Mouse (Mus musculus) MEL (cell line): ENCODE measurements at regions not wholly inside any gene's neighbourhood (a gene's known extent, or its start where the extent isn't known, plus 50 kb on each side); places are given as distances from the start of the nearest gene placed in this dataset.

ENCODE experiments used
- DNase-seq: peaks from one replicate; pipeline ENCODE4 v3.0.0; 2011; ENCODE audit warnings: low read depth, low spot score
- H3K27ac ChIP-seq: 2 replicates; pipeline ENCODE4 v1.5.1; 2012; ENCODE audit warnings: low read depth, mild to moderate bottlenecking, control low read depth, low read length, moderate library complexity; ENCODE audit not compliant: control insufficient read depth
- H3K27me3 ChIP-seq, 2 experiments: fragments of 150-350 bp in 1 of 2; sonication (generic) in 1 of 2; 2 replicates each; pipeline ENCODE4 v1.6.1; 2012; ENCODE audit warnings: low read length in 2 of 2, mild to moderate bottlenecking in 2 of 2, improper control_type of control experiment in 1 of 2, moderate library complexity in 1 of 2; ENCODE audit not compliant: insufficient read depth in 2 of 2, control insufficient read depth in 1 of 2
- H3K36me3 ChIP-seq, 2 experiments: 2 replicates each; pipeline ENCODE4 v1.6.1; 2012 to 2014; ENCODE audit warnings: low read length in 2 of 2, improper control_type of control experiment in 1 of 2, inconsistent platforms in 1 of 2, mild to moderate bottlenecking in 1 of 2; ENCODE audit not compliant: insufficient read depth in 2 of 2, control insufficient read depth in 1 of 2
- H3K4me1 ChIP-seq, 2 experiments: fragments of 150-350 bp in 1 of 2; sonication (generic) in 1 of 2; 2 replicates each; pipeline ENCODE4 v1.6.1; 2012; ENCODE audit warnings: low read length in 2 of 2, improper control_type of control experiment in 1 of 2, mild to moderate bottlenecking in 1 of 2; ENCODE audit not compliant: insufficient read depth in 2 of 2, control insufficient read depth in 1 of 2
- H3K4me3 ChIP-seq, 2 experiments: fragments of 150-350 bp in 1 of 2; sonication (generic) in 1 of 2; 2 replicates each; pipeline ENCODE4 v1.5.1; 2012; ENCODE audit warnings: low read depth in 2 of 2, low read length in 2 of 2, mild to moderate bottlenecking in 2 of 2, moderate library complexity in 2 of 2, control low read depth in 1 of 2, improper control_type of control experiment in 1 of 2; ENCODE audit not compliant: control insufficient read depth in 1 of 2, insufficient read depth in 1 of 2
- H3K79me2 ChIP-seq: 2 replicates; pipeline ENCODE4 v1.6.1; 2012; ENCODE audit warnings: mild to moderate bottlenecking, low read length, moderate library complexity; ENCODE audit not compliant: control insufficient read depth, poor library complexity, insufficient read depth
- H3K9ac ChIP-seq: 2 replicates; pipeline ENCODE4 v1.6.1; 2012; ENCODE audit warnings: low read depth, mild to moderate bottlenecking, control low read depth, low read length, moderate library complexity; ENCODE audit not compliant: control insufficient read depth, poor library complexity, severe bottlenecking
- H3K9me3 ChIP-seq: fragments of 150-350 bp; sonication (generic); replicated peaks from 2 replicates; pipeline ENCODE4 v1.6.1; 2012; ENCODE audit warnings: mild to moderate bottlenecking, low read length, improper control_type of control experiment, moderate library complexity; ENCODE audit not compliant: insufficient read depth
- BHLHE40 ChIP-seq: IDR thresholded peaks from 2 replicates; pipeline ENCODE4 v1.6.1; 2012; ENCODE audit warnings: low read depth, mild to moderate bottlenecking, inconsistent platforms, low read length, improper control_type of control experiment, borderline replicate concordance
- E2F4 ChIP-seq: IDR thresholded peaks from 2 replicates; pipeline ENCODE4 v1.6.1; 2011; ENCODE audit warnings: low read depth, low read length, improper control_type of control experiment, borderline replicate concordance
- ETS1 ChIP-seq: IDR thresholded peaks from 2 replicates; pipeline ENCODE4 v1.6.1; 2012; ENCODE audit warnings: low read depth, mild to moderate bottlenecking, inconsistent platforms, low read length, improper control_type of control experiment, moderate library complexity
- GABPA ChIP-seq: IDR thresholded peaks from 2 replicates; pipeline ENCODE4 v1.6.1; 2012; ENCODE audit warnings: low read depth, mild to moderate bottlenecking, inconsistent platforms, low read length, improper control_type of control experiment, moderate library complexity
- GATA1 ChIP-seq: IDR thresholded peaks from 2 replicates; pipeline ENCODE4 v1.6.1; 2011; ENCODE audit warnings: low read depth, low read length, improper control_type of control experiment
- HCFC1 ChIP-seq: IDR thresholded peaks from 2 replicates; pipeline ENCODE4 v1.6.1; 2012; ENCODE audit warnings: low read depth, mild to moderate bottlenecking, inconsistent platforms, low read length, improper control_type of control experiment, moderate library complexity
- JUND ChIP-seq: IDR thresholded peaks from 2 replicates; pipeline ENCODE4 v1.6.1; 2011; ENCODE audit warnings: low read depth, mild to moderate bottlenecking, improper control_type of control experiment, low read length
- KAT2A ChIP-seq: conservative IDR thresholded peaks from 2 replicates; pipeline ENCODE4 v1.6.1; 2012; ENCODE audit warnings: low read depth, low read length, improper control_type of control experiment, inconsistent platforms
- MAFK ChIP-seq: IDR thresholded peaks from 2 replicates; pipeline ENCODE4 v1.6.1; 2011; ENCODE audit warnings: low read depth, mild to moderate bottlenecking, low read length, improper control_type of control experiment, borderline replicate concordance
- MAX ChIP-seq: IDR thresholded peaks from 2 replicates; pipeline ENCODE4 v1.6.1; 2011; ENCODE audit warnings: low read length, improper control_type of control experiment
- MEF2A ChIP-seq: IDR thresholded peaks from 2 replicates; pipeline ENCODE4 v1.6.1; 2014; ENCODE audit warnings: low read depth, mild to moderate bottlenecking, inconsistent platforms, low read length, improper control_type of control experiment; ENCODE audit not compliant: poor library complexity, insufficient replicate concordance, severe bottlenecking; ENCODE audit errors: extremely low read depth
- MXI1 ChIP-seq: IDR thresholded peaks from 2 replicates; pipeline ENCODE4 v1.6.1; 2011; ENCODE audit warnings: mild to moderate bottlenecking, low read depth, low read length, improper control_type of control experiment
- NELFE ChIP-seq: IDR thresholded peaks from 2 replicates; pipeline ENCODE4 v1.6.1; 2011; ENCODE audit warnings: low read depth, low read length, improper control_type of control experiment
- NRF1 ChIP-seq: IDR thresholded peaks from 2 replicates; pipeline ENCODE4 v1.6.1; 2014; ENCODE audit warnings: low read depth, mild to moderate bottlenecking, inconsistent platforms, low read length, improper control_type of control experiment, moderate library complexity; ENCODE audit not compliant: poor library complexity, insufficient read depth, severe bottlenecking
- POLR2AphosphoS5 ChIP-seq: IDR thresholded peaks from 2 replicates; pipeline ENCODE4 v1.6.1; 2012; ENCODE audit warnings: low read depth, borderline replicate concordance, mild to moderate bottlenecking, inconsistent platforms, low read length, moderate library complexity, mixed read lengths
- RCOR1 ChIP-seq: IDR thresholded peaks from 2 replicates; pipeline ENCODE4 v1.6.1; 2012; ENCODE audit warnings: low read depth, mild to moderate bottlenecking, inconsistent platforms, low read length, improper control_type of control experiment
- TAL1 ChIP-seq: IDR thresholded peaks from 2 replicates; pipeline ENCODE4 v1.6.1; 2012; ENCODE audit warnings: mild to moderate bottlenecking, inconsistent platforms, low read length, moderate library complexity, mixed read lengths
- TBP ChIP-seq: IDR thresholded peaks from 2 replicates; pipeline ENCODE4 v1.8.0; 2011; ENCODE audit warnings: low read depth, low read length, improper control_type of control experiment
- USF1 ChIP-seq: IDR thresholded peaks from 2 replicates; pipeline ENCODE4 v1.6.1; 2014; ENCODE audit warnings: low read depth, mild to moderate bottlenecking, inconsistent platforms, low read length, improper control_type of control experiment, moderate library complexity
- USF2 ChIP-seq, 2 experiments: IDR thresholded peaks; 2 replicates each; pipeline ENCODE4 v1.6.1; 2011 to 2012; ENCODE audit warnings: improper control_type of control experiment in 2 of 2, low read length in 2 of 2, borderline replicate concordance in 1 of 2, inconsistent platforms in 1 of 2, low read depth in 1 of 2, mild to moderate bottlenecking in 1 of 2; ENCODE audit not compliant: insufficient read depth in 1 of 2
- ZMIZ1 ChIP-seq: IDR thresholded peaks from 2 replicates; pipeline ENCODE4 v1.6.1; 2012; ENCODE audit warnings: low read depth, mild to moderate bottlenecking, inconsistent platforms, low read length, improper control_type of control experiment, moderate library complexity

DNA sequence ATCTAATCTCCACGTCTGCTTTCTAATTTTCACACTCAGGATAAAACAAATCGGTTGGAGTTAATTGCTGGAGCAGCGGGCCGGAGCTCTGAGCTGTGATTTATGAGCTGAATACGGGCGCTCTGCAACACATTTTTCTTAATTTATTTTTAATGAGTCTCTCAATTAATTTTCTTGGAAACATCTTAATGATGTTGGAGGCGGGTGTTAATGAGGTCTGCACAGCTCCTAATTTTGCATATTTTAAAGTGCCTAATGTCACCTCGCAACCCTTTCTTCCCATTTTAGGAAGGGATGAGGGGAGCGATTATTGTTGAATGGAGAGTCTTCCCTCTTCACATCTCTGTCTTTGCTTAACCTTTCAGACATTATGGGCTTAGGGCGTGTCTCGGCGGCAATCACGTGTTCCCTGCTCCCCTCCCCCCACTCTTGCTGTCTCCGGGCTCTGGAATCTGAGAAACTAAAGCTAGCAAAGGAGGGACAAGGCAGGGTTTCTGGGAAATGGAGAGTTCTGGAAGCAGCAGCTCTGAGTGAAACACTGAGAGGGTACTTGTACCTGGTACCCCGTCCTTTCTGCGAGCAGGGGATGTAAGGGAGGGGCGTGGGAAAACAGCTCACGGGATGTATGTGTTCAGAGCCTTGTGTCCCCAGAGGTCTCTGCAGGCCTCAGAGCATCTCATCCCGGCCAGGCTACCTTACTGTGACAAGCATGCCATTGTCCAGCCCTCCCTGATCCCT, 56.8 kb upstream of the Pmfbp1 start:
- Histone ChIP-seq H3K79me2 (no peaks in the 10 kb centered on the region), H3K4me3 (no peak overlapping the region), H3K9ac (no peak overlapping the region), H3K9me3 (no peaks in the 10 kb centered on the region), H3K36me3 (no peaks in the 10 kb centered on the region), H3K27me3 (no peaks in the 10 kb centered on the region), H3K27ac (no peak overlapping the region)
- DNase-seq = no peak
- TF ChIP-seq POLR2AphosphoS5 (no peak), USF1 (no peak), NRF1 (no peak), MAFK (no peak), KAT2A (no peak), MAX (no peak), TBP (no peak), ETS1 (no peak), USF2 (IDR thresholded peaks at IDR 0.05; ENCODE audit: borderline replicate concordance in 1 of 2, insufficient read depth in 1 of 2, low read depth in 1 of 2, low read length in 2 of 2) (no peak), MXI1 (no peak), GABPA (no peak)
- TF ChIP-seq, all 39 proteins: peak for 0
- H3K4me1 ChIP-seq = no peaks in the 10 kb centered on the region

DNA sequence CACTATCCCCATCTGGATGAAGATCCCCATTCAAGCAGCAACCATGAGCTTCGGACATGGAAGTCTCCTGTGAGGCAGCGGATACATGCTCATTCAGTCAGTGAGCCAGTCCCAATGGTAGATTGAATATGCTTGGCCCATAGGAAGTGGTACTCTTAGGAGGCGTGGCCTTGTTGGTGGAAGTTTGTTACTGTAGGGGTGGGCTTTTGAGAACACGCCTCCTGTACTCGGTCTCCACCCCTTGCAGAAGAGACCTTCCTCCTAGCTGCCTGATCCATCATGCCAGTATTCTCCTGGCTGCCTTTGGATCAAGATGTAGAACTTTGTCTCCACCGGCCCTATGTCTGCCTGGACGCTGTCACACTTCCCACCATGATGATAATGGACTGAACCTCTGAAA, 55.3 kb upstream of the Pmfbp1 start:
- no peaks in the 10 kb centered on the region for H3K9me3 ChIP-seq
- no peaks in the 10 kb centered on the region for H3K4me1 ChIP-seq
- H3K27me3 ChIP-seq = no peaks in the 10 kb centered on the region
- H3K4me3 ChIP-seq = no peak overlapping the region
- no peak overlapping the region for H3K9ac ChIP-seq
- H3K27ac ChIP-seq = no peak overlapping the region
- TF ChIP-seq KAT2A (no peak), TAL1 (no peak), GATA1 (no peak), JUND (no peak), RCOR1 (no peak), MEF2A (no peak), USF2 (IDR thresholded peaks at IDR 0.05; ENCODE audit: borderline replicate concordance in 1 of 2, insufficient read depth in 1 of 2, low read depth in 1 of 2, low read length in 2 of 2) (no peak), BHLHE40 (no peak), ETS1 (no peak), NELFE (no peak), MXI1 (no peak), USF1 (no peak), E2F4 (no peak), ZMIZ1 (no peak), HCFC1 (no peak)
- H3K36me3 ChIP-seq = no peaks in the 10 kb centered on the region
- no peak for DNase-seq
- H3K79me2 ChIP-seq = no peaks in the 10 kb centered on the region
